Mouse (Mus musculus) embryonic facial prominence, embryonic 11.5 days (tissue): Measurements from ENCODE around the gene Rsph10b. TPM values are rescaled to one million over a fixed set of nuclear protein-coding genes. Genes with fewer than 3 reads are reported as not detected.
A peak's percentile ranks its signal among the peaks of the same experiment; 100 is the strongest.

Experiments
- ATAC-seq: fragments of 200-750 bp; cut with Nextera tagmentation; replicated peaks from 2 replicates; pipeline ENCODE4 v1.8.0; 2017; ENCODE audit warnings: low read depth; ENCODE audit not compliant: insufficient number of reproducible peaks, low FRiP score, low TSS enrichment
- DNase-seq: peaks from one replicate; pipeline ENCODE4 v3.0.0-alpha.2; 2015; ENCODE audit warnings: low spot score
- H3K27ac ChIP-seq: fragments of 300-500 bp; sonication (generic); replicated peaks from 2 replicates; pipeline ENCODE4 v1.5.1; 2014; ENCODE audit warnings: mild to moderate bottlenecking, low read depth, low read length, control low read depth
- H3K27me3 ChIP-seq: fragments of 300-500 bp; sonication (generic); 2 replicates; pipeline ENCODE4 v1.6.1; 2014; ENCODE audit warnings: mild to moderate bottlenecking, low read length, moderate library complexity, mixed read lengths; ENCODE audit not compliant: control insufficient read depth, insufficient read depth
- H3K36me3 ChIP-seq: fragments of 300-500 bp; sonication (generic); replicated peaks from 2 replicates; pipeline ENCODE4 v1.6.1; 2014; ENCODE audit warnings: low read depth, mild to moderate bottlenecking, low read length, moderate library complexity, mixed read lengths; ENCODE audit not compliant: control insufficient read depth, insufficient read depth
- H3K4me1 ChIP-seq: fragments of 300-500 bp; sonication (generic); 2 replicates; pipeline ENCODE4 v1.6.1; 2014; ENCODE audit warnings: low read length, mixed read lengths; ENCODE audit not compliant: control insufficient read depth, insufficient read depth
- H3K4me2 ChIP-seq: fragments of 300-500 bp; sonication (generic); 2 replicates; pipeline ENCODE4 v1.6.1; 2014; ENCODE audit warnings: low read depth, mild to moderate bottlenecking, control low read depth, low read length, moderate library complexity
- H3K4me3 ChIP-seq: fragments of 300-500 bp; sonication (generic); 2 replicates; pipeline ENCODE4 v1.5.1; 2014; ENCODE audit warnings: low read depth, low read length, control low read depth
- H3K9ac ChIP-seq: fragments of 300-500 bp; sonication (generic); replicated peaks from 2 replicates; pipeline ENCODE4 v1.6.1; 2014; ENCODE audit warnings: mild to moderate bottlenecking, control low read depth, low read length
- H3K9me3 ChIP-seq: fragments of 300-500 bp; sonication (generic); replicated peaks from 2 replicates; pipeline ENCODE4 v1.6.1; 2016; ENCODE audit warnings: mild to moderate bottlenecking, low read length, inconsistent platforms, mixed read lengths; ENCODE audit not compliant: control insufficient read depth
- WGBS: fragments of 180-500 bp; shearing (Covaris S2); extraction: QIAGEN DNeasy Blood & Tissue Kit; methylation state at CpG from one replicate; pipeline ENCODE4 v1.1.7; 2014; 5-methylcytosine and 5-hydroxymethylcytosine counted together
- polyA plus RNA-seq: library from polyadenylated mRNA; unstranded; fragments of >200 nt; fragmentation: Nextera tagmentation; extraction: Ambion mirVana; gene quantifications from 2 replicates; pipeline ENCODE4 v1.2.1, GENCODE M21; 2014

The Rsph10b gene
- polyA plus RNA-seq, 1 experiment from 2014 or later: 0.42 TPM

GRCm38 (mm10) chr5:143906429-143906828, 26.4 kb upstream of the Rsph10b start:
- Histone ChIP-seq H3K9ac (no peak overlapping the region), H3K4me2 (no peak overlapping the region), H3K4me1 (no peaks in the 10 kb centered on the region), H3K4me3 (no peak overlapping the region), H3K27me3 (no peaks in the 10 kb centered on the region), H3K9me3 (no peaks in the 10 kb centered on the region), H3K36me3 (peaks cover 8% of the 10 kb centered on the region), H3K27ac (no peak overlapping the region)
- ATAC-seq (no peak), DNase-seq (no peak)
- 88% methylated on average over 8 of the region's 8 CpGs for WGBS

- H3K9me3 ChIP-seq: no peaks in the 10 kb centered on the region
- H3K27me3 ChIP-seq: no peaks in the 10 kb centered on the region
- no peaks in the 10 kb centered on the region for H3K4me1 ChIP-seq
- peaks cover 4% of the 10 kb centered on the region for H3K36me3 ChIP-seq
- 4% methylated on average over 9 of the region's 9 CpGs for WGBS
- H3K9ac ChIP-seq: peak overlapping the region; percentile 68
- no peak overlapping the region; the same call in 1 of the 2 replicates for H3K27ac ChIP-seq
- DNase-seq (peak; percentile 4), ATAC-seq (no peak)
- H3K4me2 ChIP-seq: peak overlapping the region; percentile 76
- H3K4me3 ChIP-seq: peak overlapping the region; percentile 75
Observed at GRCm38 (mm10) chr5:143908926-143909325, 23.9 kb upstream of the Rsph10b start.

GRCm38 (mm10) chr5:143909417-143910400, 23.1 kb upstream of the Rsph10b start, which contains the start of the genes Aimp2 and Pms2:
TSS of gene Aimp2 (minus strand) at chr5:143909847.
TSS of gene Pms2 (plus strand) at chr5:143909964.
- DNase-seq: peak; percentile 99
- Histone ChIP-seq H3K4me3 (peak within 1 kb of the TSS; percentile 75), H3K27ac (peak within 1 kb of the TSS; percentile 52), H3K9me3 (no peaks in the 10 kb centered on the region), H3K27me3 (no peaks in the 10 kb centered on the region), H3K4me2 (peak within 1 kb of the TSS; percentile 76), H3K4me1 (no peaks in the 10 kb centered on the region), H3K36me3 (peaks cover 4% of the 10 kb centered on the region), H3K9ac (peak within 1 kb of the TSS; percentile 68)
- under 1% methylated on average over 70 of the region's 70 CpGs for WGBS
- peak; percentile 99 for ATAC-seq

DNA sequence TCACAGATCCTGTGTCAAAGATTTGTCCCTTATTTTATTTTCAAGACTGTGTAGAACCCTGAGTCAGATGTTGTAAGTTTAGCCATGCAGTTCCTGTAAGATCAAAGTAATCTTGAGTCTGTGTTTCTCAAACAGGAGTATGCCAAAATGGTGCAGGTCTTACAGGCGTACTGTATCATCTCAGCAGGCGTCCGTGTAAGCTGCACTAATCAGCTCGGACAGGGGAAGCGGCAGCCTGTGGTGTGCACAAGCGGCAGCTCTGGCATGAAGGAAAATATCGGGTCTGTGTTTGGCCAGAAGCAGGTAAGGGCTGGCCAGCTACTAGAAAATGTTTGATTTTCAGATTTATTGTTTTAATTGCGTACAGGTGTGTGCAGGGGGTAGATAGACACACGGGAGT, 16.6 kb upstream of the Rsph10b start:
- H3K9me3 ChIP-seq: no peaks in the 10 kb centered on the region
- H3K4me1 ChIP-seq: no peaks in the 10 kb centered on the region
- no peak overlapping the region for H3K4me2 ChIP-seq
- DNase-seq (no peak), ATAC-seq (no peak)
- WGBS: 95% methylated on average over 9 of the region's 9 CpGs
- H3K36me3 ChIP-seq: no peaks in the 10 kb centered on the region; the same call in none of the 2 replicates
- H3K9ac ChIP-seq: no peak overlapping the region
- H3K27me3 ChIP-seq: no peaks in the 10 kb centered on the region
- H3K27ac ChIP-seq: no peak overlapping the region
- H3K4me3 ChIP-seq: no peak overlapping the region

DNA sequence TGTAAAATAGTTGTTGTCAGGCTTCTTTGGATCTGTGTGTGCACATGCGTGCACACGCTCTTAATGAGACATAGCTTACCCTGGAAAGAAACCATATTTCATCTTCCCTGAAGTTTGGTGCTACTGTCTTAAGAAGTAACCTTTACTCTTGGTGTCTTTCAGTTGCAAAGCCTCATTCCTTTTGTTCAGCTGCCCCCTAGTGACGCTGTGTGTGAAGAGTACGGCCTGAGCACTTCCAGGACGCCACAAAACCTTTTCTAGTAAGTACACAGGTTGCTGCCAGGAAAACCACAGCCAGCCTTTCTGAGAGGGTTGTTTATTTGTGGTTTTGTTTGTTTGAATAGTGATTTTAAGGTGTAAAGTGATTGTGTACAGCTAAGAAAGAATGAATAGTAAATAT, 15.4 kb upstream of the Rsph10b start:
- H3K27me3 ChIP-seq: no peaks in the 10 kb centered on the region
- DNase-seq: peak; percentile 63
- no peaks in the 10 kb centered on the region; the same call in none of the 2 replicates for H3K36me3 ChIP-seq
- no peak overlapping the region for H3K4me2 ChIP-seq
- H3K9ac ChIP-seq: no peak overlapping the region
- H3K4me1 ChIP-seq: no peaks in the 10 kb centered on the region
- 58% methylated on average over 5 of the region's 5 CpGs for WGBS
- no peak for ATAC-seq
- no peak overlapping the region for H3K4me3 ChIP-seq
- no peak overlapping the region for H3K27ac ChIP-seq
- H3K9me3 ChIP-seq: no peaks in the 10 kb centered on the region

DNA sequence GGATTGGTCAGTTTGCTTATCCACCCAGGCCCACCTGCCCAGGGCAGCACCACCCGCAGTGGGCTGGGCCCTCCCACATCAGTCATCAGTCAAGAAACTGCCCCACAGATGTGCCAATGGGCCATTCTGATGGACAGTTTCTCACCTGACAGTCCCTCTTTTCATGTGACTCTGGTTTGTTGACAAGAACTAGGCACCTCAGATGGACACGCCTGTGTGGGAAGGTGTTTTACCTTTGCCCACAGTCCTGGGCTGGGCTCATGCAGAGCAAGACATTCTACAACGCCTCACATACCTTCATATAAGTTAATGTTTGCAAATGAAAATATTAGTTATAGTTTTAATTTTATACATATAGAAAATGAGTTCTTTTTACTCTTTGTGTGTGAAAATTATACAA, 14.7 kb upstream of the Rsph10b start:
- Histone ChIP-seq H3K9ac (no peak overlapping the region), H3K27ac (no peak overlapping the region), H3K9me3 (no peaks in the 10 kb centered on the region), H3K27me3 (no peaks in the 10 kb centered on the region), H3K4me2 (no peak overlapping the region), H3K4me1 (no peaks in the 10 kb centered on the region), H3K4me3 (no peak overlapping the region), H3K36me3 (no peaks in the 10 kb centered on the region; the same call in none of the 2 replicates)
- DNase-seq: no peak
- ATAC-seq: no peak
- 89% methylated on average over 3 of the region's 3 CpGs for WGBS

- 89% methylated on average over 6 of the region's 6 CpGs for WGBS
- Histone ChIP-seq H3K9ac (no peak overlapping the region), H3K9me3 (no peaks in the 10 kb centered on the region), H3K4me1 (no peaks in the 10 kb centered on the region), H3K27me3 (no peaks in the 10 kb centered on the region), H3K36me3 (peaks cover 5% of the 10 kb centered on the region), H3K4me2 (no peak overlapping the region), H3K27ac (no peak overlapping the region), H3K4me3 (no peak overlapping the region)
- ATAC-seq (no peak), DNase-seq (no peak)
Observed at GRCm38 (mm10) chr5:143924781-143925452, 7.9 kb upstream of the Rsph10b start.

- DNase-seq: no peak
- Histone ChIP-seq H3K27me3 (no peaks in the 10 kb centered on the region), H3K9me3 (no peaks in the 10 kb centered on the region), H3K27ac (no peak within 1 kb of the TSS), H3K4me1 (no peaks in the 10 kb centered on the region), H3K4me3 (no peak within 1 kb of the TSS), H3K9ac (no peak within 1 kb of the TSS), H3K36me3 (peaks cover 5% of the 10 kb centered on the region), H3K4me2 (no peak within 1 kb of the TSS)
- no peak for ATAC-seq
- WGBS: 92% methylated on average over 8 of the region's 8 CpGs
Observed at GRCm38 (mm10) chr5:143927875-143928274, 5.0 kb upstream of the Rsph10b start, which contains the start of gene Gm42421. TSS of gene Gm42421 (plus strand) at chr5:143928175.
